ENCODE assay signal across 25 mouse cellular contexts in the genomic region with DNA sequence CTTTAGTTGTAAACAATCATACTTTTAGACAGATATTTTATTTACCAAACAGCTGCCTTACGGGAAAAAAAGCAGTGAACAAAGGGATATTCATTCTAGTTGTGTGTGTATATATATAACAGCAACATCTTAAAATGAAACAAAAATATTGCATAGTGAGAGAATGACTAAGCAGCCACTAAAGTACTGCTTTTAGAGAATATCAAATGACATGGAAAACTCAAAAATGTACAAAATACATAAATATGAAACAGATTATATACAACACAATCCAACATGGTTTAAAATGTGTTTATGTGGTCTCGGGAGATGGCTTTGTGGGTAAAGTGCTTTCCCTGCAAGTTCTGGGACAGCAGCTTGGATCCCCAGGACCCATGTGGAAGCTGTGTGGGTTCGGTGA. TPM values are rescaled to one million over a fixed set of nuclear protein-coding genes. Genes with fewer than 3 reads are reported as not detected.
DNase-seq lines count a peak whose midpoint lies in the region; ATAC-seq and TF ChIP-seq lines count a peak whose summit lies in the region.
"Had no signal": no experiment of that assay in that cellular context is flagged by ENCODE, and none has a peak within 500 bp of the region (broad histone marks: within the 10 kb centered on the region; RNA-seq: fewer than 3 reads in every experiment).

No protein-coding gene starts in this region.

- no peak for TF ChIP-seq CTCF in liver, postnatal 0 days (IDR thresholded peaks at IDR 0.05; ENCODE audit: low read depth)

- peak; percentile 56 for DNase-seq in 3T3-L1 (ENCODE audit: low read depth, low spot score)
- peak; percentile 52 for DNase-seq in NIH3T3 (ENCODE audit: low read depth)
- no peak for DNase-seq in lung, postnatal 4 days
- no peak for DNase-seq in thymus, postnatal 0 days (ENCODE audit: low spot score)
- DNase-seq in liver, postnatal 0 days: no peak
- DNase-seq: adrenal gland, adult 2 months; adrenal gland, postnatal 10 days; adrenal gland, postnatal 25 days; B cell, adult 2 months; cerebellum, adult 11 months; cerebellum, adult 18-20 months; cerebellum, adult 8-10 months; cerebellum, adult 9-11 months; cerebellum, postnatal 14 days; cerebellum, postnatal 36 days; embryo, embryonic 11 days; forebrain, postnatal 0 days had no signal

- no peaks in the 10 kb centered on the region for H3K27me3 ChIP-seq in embryonic facial prominence, embryonic 15.5 days
- no peaks in the 10 kb centered on the region for H3K27me3 ChIP-seq in myocyte (ENCODE audit: control insufficient read depth, insufficient read depth, insufficient read length)
- H3K27me3 ChIP-seq in liver, postnatal 0 days (ENCODE audit: insufficient read depth, low read length): no peaks in the 10 kb centered on the region
- H3K27me3 ChIP-seq: CH12.LX; embryonic facial prominence, embryonic 12.5 days; forebrain, embryonic 13.5 days; forebrain, embryonic 15.5 days had no signal

- no peak overlapping the region for H3K4me3 ChIP-seq in embryonic facial prominence, embryonic 15.5 days (replicated peaks)
- no peak overlapping the region for H3K4me3 ChIP-seq in myocyte
- H3K4me3 ChIP-seq in liver, postnatal 0 days (ENCODE audit: low read depth, low read length): no peak overlapping the region
- H3K4me3 ChIP-seq: embryonic facial prominence, embryonic 12.5 days; forebrain, embryonic 13.5 days; forebrain, embryonic 15.5 days had no signal

- TF ChIP-seq POLR2A in myocyte (IDR thresholded peaks at IDR 0.05; ENCODE audit: insufficient read length, low read depth): no peak

- H3K4me1 ChIP-seq in embryonic facial prominence, embryonic 15.5 days: peaks cover 8% of the 10 kb centered on the region
- H3K4me1 ChIP-seq in liver, postnatal 0 days (ENCODE audit: insufficient read depth): peaks cover 7% of the 10 kb centered on the region

- 59% methylated on average over 3 of the region's 3 CpGs for WGBS in embryonic facial prominence, embryonic 15.5 days
- WGBS in liver, postnatal 0 days (ENCODE audit: insufficient replicate concordance): 73% methylated on average over 3 of the region's 3 CpGs

- H3K9me3 ChIP-seq in embryonic facial prominence, embryonic 15.5 days (replicated peaks): no peaks in the 10 kb centered on the region
- H3K9me3 ChIP-seq in liver, postnatal 0 days (ENCODE audit: low read length): no peaks in the 10 kb centered on the region
- H3K9me3 ChIP-seq: embryonic facial prominence, embryonic 12.5 days; forebrain, embryonic 13.5 days; forebrain, embryonic 15.5 days; G1E had no signal

- no peak for ATAC-seq in embryonic facial prominence, embryonic 15.5 days (ENCODE audit: insufficient number of reproducible peaks, low FRiP score, low TSS enrichment, low read depth)
- ATAC-seq in liver, postnatal 0 days: no peak
- ATAC-seq: CD4-positive, CD25-positive, alpha-beta regulatory T cell, adult 4 months; forebrain, embryonic 13.5 days; forebrain, embryonic 15.5 days; forebrain, postnatal 0 days had no signal

- H3K36me3 ChIP-seq in embryonic facial prominence, embryonic 15.5 days: no peaks in the 10 kb centered on the region
- no peaks in the 10 kb centered on the region for H3K36me3 ChIP-seq in myocyte (ENCODE audit: control insufficient read depth, insufficient read depth)
- H3K36me3 ChIP-seq in liver, postnatal 0 days (replicated peaks; ENCODE audit: insufficient read depth, low read length): no peaks in the 10 kb centered on the region
- H3K36me3 ChIP-seq: embryonic facial prominence, embryonic 12.5 days; forebrain, embryonic 15.5 days had no signal

- H3K27ac ChIP-seq in embryonic facial prominence, embryonic 15.5 days (replicated peaks): peak overlapping the region; percentile 17; the same call in 1 of the 2 replicates
- no peak overlapping the region for H3K27ac ChIP-seq in liver, postnatal 0 days (ENCODE audit: low read depth)
- H3K27ac ChIP-seq: embryonic facial prominence, embryonic 12.5 days; forebrain, embryonic 13.5 days; forebrain, embryonic 15.5 days had no signal

- no peak overlapping the region for H3K9ac ChIP-seq in embryonic facial prominence, embryonic 15.5 days
- H3K9ac ChIP-seq in liver, postnatal 0 days (replicated peaks): no peak overlapping the region
- H3K9ac ChIP-seq: embryonic facial prominence, embryonic 12.5 days; forebrain, embryonic 13.5 days; forebrain, embryonic 15.5 days; forebrain, postnatal 0 days had no signal

- TF ChIP-seq EP300 in liver, postnatal 0 days (IDR thresholded peaks at IDR 0.05; ENCODE audit: low read depth): no peak

- H3ac ChIP-seq in myocyte (ENCODE audit: control insufficient read depth, insufficient read length): no peak overlapping the region

- H3K79me2 ChIP-seq in myocyte (ENCODE audit: control insufficient read depth, insufficient read depth): no peaks in the 10 kb centered on the region

- no peak overlapping the region for H3K4me2 ChIP-seq in embryonic facial prominence, embryonic 15.5 days (replicated peaks)
- H3K4me2 ChIP-seq in myocyte (ENCODE audit: low read depth): peak overlapping the region; percentile 46
- H3K4me2 ChIP-seq in liver, postnatal 0 days (ENCODE audit: low read depth, low read length): no peak overlapping the region
- H3K4me2 ChIP-seq: embryonic facial prominence, embryonic 12.5 days; forebrain, embryonic 13.5 days; forebrain, embryonic 15.5 days had no signal

TF ChIP-seq in myocyte, 11 proteins besides CTCF, POLR2A, EP300 and RAD21:
- TF ChIP-seq POLR2AphosphoS2 (IDR thresholded peaks at IDR 0.05; ENCODE audit: insufficient read length, low read depth) (no peak), SRF (IDR thresholded peaks at IDR 0.05; ENCODE audit: control insufficient read depth, insufficient read length, low read depth) (no peak), MYOG (IDR thresholded peaks at IDR 0.05; ENCODE audit: control insufficient read depth in 1 of 3, insufficient read depth in 1 of 3, insufficient read length in 2 of 3, low read depth in 2 of 3) (no peak), TCF12 (IDR thresholded peaks at IDR 0.05; ENCODE audit: insufficient read depth, poor library complexity, severe bottlenecking) (no peak), CEBPB (IDR thresholded peaks at IDR 0.05; ENCODE audit: insufficient read depth, poor library complexity, severe bottlenecking) (no peak), E2F4 (IDR thresholded peaks at IDR 0.05; ENCODE audit: insufficient read depth) (no peak), MYOD1 (IDR thresholded peaks at IDR 0.05; ENCODE audit: control insufficient read depth in 1 of 3, insufficient read length in 2 of 3, low read depth in 2 of 3) (no peak), MAX (IDR thresholded peaks at IDR 0.05; ENCODE audit: low read depth) (no peak), TCF3 (IDR thresholded peaks at IDR 0.05; ENCODE audit: insufficient read length, low read depth) (no peak), USF1 (IDR thresholded peaks at IDR 0.05; ENCODE audit: low read depth) (no peak), REST (IDR thresholded peaks at IDR 0.05; ENCODE audit: insufficient read depth, insufficient read length) (no peak)

RNA-seq across cellular contexts. Expression of a gene that starts 5.7 kb away (rescaled TPM):
- polyA plus RNA-seq in embryonic facial prominence, embryonic 15.5 days (2015; fragmentation: Nextera tagmentation; extraction: Ambion mirVana): 15.2 and 16.7 TPM in 2 replicates
- polyA plus RNA-seq in myocyte (2012; fragmentation: generic; extraction: Trizol): 11.5 TPM
- 13.6 and 19.0 TPM in 2 replicates for polyA plus RNA-seq in thymus, postnatal 0 days (2015; fragmentation: Nextera tagmentation; extraction: Ambion mirVana)
- polyA plus RNA-seq in liver, postnatal 0 days (2015; fragmentation: Nextera tagmentation; extraction: Ambion mirVana): 1.9 and 2.2 TPM in 2 replicates

RNA-seq across cellular contexts. Expression of a gene that starts 50.3 kb away (rescaled TPM):
- 50.0 and 50.7 TPM in 2 replicates for polyA plus RNA-seq in embryonic facial prominence, embryonic 15.5 days (2015; fragmentation: Nextera tagmentation; extraction: Ambion mirVana)
- 72.5 TPM for polyA plus RNA-seq in myocyte (2012; fragmentation: generic; extraction: Trizol)
- polyA plus RNA-seq in thymus, postnatal 0 days (2015; fragmentation: Nextera tagmentation; extraction: Ambion mirVana): 33.6 and 34.0 TPM in 2 replicates
- 32.5 and 32.7 TPM in 2 replicates for polyA plus RNA-seq in liver, postnatal 0 days (2015; fragmentation: Nextera tagmentation; extraction: Ambion mirVana)

Comparison
In these comparisons a context has a peak if more than half of its experiments do, and no peak if none do; other contexts are left out.
1. DNase-seq: peak in 3T3-L1 (single experiment) and NIH3T3 (single experiment); none in lung, postnatal 4 days (0 of 2), thymus, postnatal 0 days (single experiment) and liver, postnatal 0 days (single experiment).